Mouse (Mus musculus): ENCODE data around the gene Arg2. TPM values are rescaled to one million over a fixed set of nuclear protein-coding genes. Genes with fewer than 3 reads are reported as not detected.

Gene Arg2
- polyA plus RNA-seq, 1 experiment: 5.1 TPM

DNA sequence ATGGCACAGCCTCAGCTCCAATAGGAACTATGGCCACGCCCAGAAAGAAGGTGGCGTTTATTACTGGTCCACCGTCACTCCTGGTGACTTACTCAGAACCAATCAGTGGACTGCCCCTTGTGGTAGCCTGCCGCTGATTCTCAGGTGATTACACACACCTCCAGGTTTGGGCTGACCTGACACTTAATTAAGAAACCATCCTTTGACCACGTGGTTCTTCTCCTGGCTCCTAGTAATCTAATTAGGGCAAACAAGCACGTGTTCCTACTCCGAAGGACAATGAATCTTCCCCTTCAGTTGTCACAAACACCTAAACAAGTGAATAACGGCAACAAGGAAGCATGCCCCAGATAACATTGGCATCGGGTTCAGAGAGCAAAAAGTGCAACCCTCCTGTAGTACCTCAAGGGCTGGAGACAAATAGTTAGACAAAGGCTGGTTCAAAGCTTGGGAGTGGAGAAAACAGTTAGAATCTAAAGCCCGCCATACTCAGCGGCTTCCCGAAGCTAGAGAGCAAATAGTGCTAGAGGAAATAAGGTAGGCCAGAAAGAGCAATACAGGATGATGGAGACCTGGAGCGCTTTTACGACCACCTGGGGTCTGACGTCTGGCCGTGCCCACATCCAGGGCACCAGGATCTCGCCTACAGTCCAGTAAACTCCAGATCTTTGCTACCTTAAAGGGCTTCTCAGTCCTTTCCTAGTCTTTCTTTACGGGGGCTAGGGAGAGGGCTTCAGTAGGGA is 60.5 kb downstream of the Arg2 start:
- DNase-seq: peak; percentile 57
- Histone ChIP-seq H3K4me1 (replicated peaks; ENCODE audit: control insufficient read depth, insufficient read depth, low read length) (peaks cover 7% of the 10 kb centered on the region), H3K36me3 (ENCODE audit: control insufficient read depth, insufficient read depth, low read length) (peaks cover 24% of the 10 kb centered on the region), H3K4me3 (ENCODE audit: control insufficient read depth, insufficient read depth, low read length) (peak overlapping the region; percentile 51), H3K27ac (ENCODE audit: control insufficient read depth, insufficient read depth, low read length) (peak overlapping the region; percentile 12; the same call in 1 of the 2 replicates), H3K27me3 (ENCODE audit: control insufficient read depth, insufficient read depth, low read length) (no peaks in the 10 kb centered on the region)
- TF ChIP-seq CTCF (IDR thresholded peaks at IDR 0.05; ENCODE audit: borderline replicate concordance, control insufficient read depth, extremely low read depth, insufficient read depth, low read length, poor library complexity): no peak
- TF ChIP-seq POLR2A (IDR thresholded peaks at IDR 0.05; ENCODE audit: control insufficient read depth, extremely low read depth, insufficient read depth, low read length, poor library complexity): no peak
- 1% methylated on average over 18 of the region's 18 CpGs for WGBS

DNA sequence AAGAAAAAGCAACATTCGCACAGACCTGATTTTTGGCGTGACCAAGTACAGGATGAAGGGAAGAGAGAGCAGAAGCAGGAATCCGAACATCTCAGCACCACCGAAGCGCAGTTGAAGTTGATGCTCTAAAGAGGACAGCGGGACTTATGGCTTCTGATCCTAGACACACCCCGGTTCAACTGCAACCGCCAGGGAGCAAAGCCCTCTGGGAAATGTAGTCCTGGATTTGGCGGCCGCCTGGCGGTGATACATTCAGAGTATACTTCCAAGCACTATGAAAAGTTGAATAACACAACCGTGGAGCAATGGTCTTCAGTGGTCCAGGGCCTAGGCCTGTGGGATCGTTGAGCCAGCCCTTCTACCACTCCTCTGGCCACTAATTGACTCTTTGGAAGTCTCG is 61.1 kb downstream of the Arg2 start:
- peak; percentile 83 for DNase-seq
- Histone ChIP-seq H3K4me3 (ENCODE audit: control insufficient read depth, insufficient read depth, low read length) (peak overlapping the region; percentile 51), H3K36me3 (ENCODE audit: control insufficient read depth, insufficient read depth, low read length) (peaks cover 18% of the 10 kb centered on the region), H3K27me3 (ENCODE audit: control insufficient read depth, insufficient read depth, low read length) (no peaks in the 10 kb centered on the region), H3K4me1 (replicated peaks; ENCODE audit: control insufficient read depth, insufficient read depth, low read length) (peaks cover 7% of the 10 kb centered on the region), H3K27ac (ENCODE audit: control insufficient read depth, insufficient read depth, low read length) (no peak overlapping the region)
- TF ChIP-seq CTCF (IDR thresholded peaks at IDR 0.05; ENCODE audit: borderline replicate concordance, control insufficient read depth, extremely low read depth, insufficient read depth, low read length, poor library complexity): peak; percentile 54; the same call in 1 of the 2 replicates
- no peak for TF ChIP-seq POLR2A (IDR thresholded peaks at IDR 0.05; ENCODE audit: control insufficient read depth, extremely low read depth, insufficient read depth, low read length, poor library complexity)
- WGBS: 6% methylated on average over 14 of the region's 14 CpGs

DNA sequence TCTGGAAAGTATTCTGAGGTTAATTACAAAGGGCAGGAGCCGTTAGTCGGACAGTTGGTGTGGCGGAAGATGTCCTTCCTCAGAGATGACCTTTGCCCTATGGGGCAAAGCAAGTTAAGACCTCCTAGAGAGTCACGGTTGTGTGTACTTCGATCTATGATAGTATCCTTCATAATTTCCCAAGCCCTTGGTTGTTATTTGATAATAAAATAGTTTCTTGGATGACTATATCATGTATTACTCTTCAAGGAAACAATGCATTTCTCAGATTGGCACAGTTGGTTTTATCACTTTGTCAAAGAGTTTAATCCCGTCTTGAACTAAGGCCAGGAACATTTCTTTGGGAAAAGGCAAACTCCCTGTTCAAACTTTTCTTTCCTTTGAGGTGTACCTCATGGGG is 61.6 kb downstream of the Arg2 start, which contains the start of gene Rdh11:
TSS of gene Rdh11 (minus strand) at position 101 of the 400 bp plus-strand sequence.
- 87% methylated on average over 6 of the region's 6 CpGs for WGBS
- Histone ChIP-seq H3K4me1 (replicated peaks; ENCODE audit: control insufficient read depth, insufficient read depth, low read length) (peaks cover 7% of the 10 kb centered on the region), H3K27ac (ENCODE audit: control insufficient read depth, insufficient read depth, low read length) (peak within 1 kb of the TSS; percentile 12; the same call in 1 of the 2 replicates), H3K4me3 (ENCODE audit: control insufficient read depth, insufficient read depth, low read length) (peak within 1 kb of the TSS; percentile 51), H3K27me3 (ENCODE audit: control insufficient read depth, insufficient read depth, low read length) (no peaks in the 10 kb centered on the region), H3K36me3 (ENCODE audit: control insufficient read depth, insufficient read depth, low read length) (peaks cover 13% of the 10 kb centered on the region)
- no peak for TF ChIP-seq POLR2A (IDR thresholded peaks at IDR 0.05; ENCODE audit: control insufficient read depth, extremely low read depth, insufficient read depth, low read length, poor library complexity)
- no peak for TF ChIP-seq CTCF (IDR thresholded peaks at IDR 0.05; ENCODE audit: borderline replicate concordance, control insufficient read depth, extremely low read depth, insufficient read depth, low read length, poor library complexity)
- no peak for DNase-seq

DNA sequence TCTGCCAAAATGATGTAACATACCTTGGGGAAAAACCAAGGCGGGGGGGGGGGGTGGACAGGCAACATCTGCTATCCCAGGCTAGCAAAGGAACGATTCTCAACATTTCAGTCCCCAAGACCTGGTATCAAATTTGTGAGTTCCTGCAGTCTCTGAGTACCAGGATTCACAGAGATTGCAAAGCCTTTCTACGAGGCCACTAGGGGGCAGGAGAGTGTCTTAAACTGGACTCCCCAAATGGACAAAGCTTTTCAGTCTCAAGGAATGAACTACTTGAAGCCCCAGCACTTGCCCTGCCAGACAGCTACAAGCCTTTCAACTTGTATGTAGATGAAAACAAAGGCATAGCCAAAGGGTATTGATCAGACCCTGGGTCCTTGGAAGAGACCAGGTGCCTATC is 62.9 kb downstream of the Arg2 start:
- DNase-seq: peak; percentile 61
- H3K4me3 ChIP-seq (ENCODE audit: control insufficient read depth, insufficient read depth, low read length): no peak overlapping the region
- peaks cover 7% of the 10 kb centered on the region for H3K4me1 ChIP-seq (replicated peaks; ENCODE audit: control insufficient read depth, insufficient read depth, low read length)
- H3K36me3 ChIP-seq (ENCODE audit: control insufficient read depth, insufficient read depth, low read length): peaks cover under 1% of the 10 kb centered on the region; the same call in 1 of the 2 replicates
- WGBS: 3% methylated on average over 3 of the region's 3 CpGs
- no peak overlapping the region for H3K27ac ChIP-seq (ENCODE audit: control insufficient read depth, insufficient read depth, low read length)
- H3K27me3 ChIP-seq (ENCODE audit: control insufficient read depth, insufficient read depth, low read length): no peaks in the 10 kb centered on the region
- no peak for TF ChIP-seq CTCF (IDR thresholded peaks at IDR 0.05; ENCODE audit: borderline replicate concordance, control insufficient read depth, extremely low read depth, insufficient read depth, low read length, poor library complexity)
- no peak for TF ChIP-seq POLR2A (IDR thresholded peaks at IDR 0.05; ENCODE audit: control insufficient read depth, extremely low read depth, insufficient read depth, low read length, poor library complexity)

DNA sequence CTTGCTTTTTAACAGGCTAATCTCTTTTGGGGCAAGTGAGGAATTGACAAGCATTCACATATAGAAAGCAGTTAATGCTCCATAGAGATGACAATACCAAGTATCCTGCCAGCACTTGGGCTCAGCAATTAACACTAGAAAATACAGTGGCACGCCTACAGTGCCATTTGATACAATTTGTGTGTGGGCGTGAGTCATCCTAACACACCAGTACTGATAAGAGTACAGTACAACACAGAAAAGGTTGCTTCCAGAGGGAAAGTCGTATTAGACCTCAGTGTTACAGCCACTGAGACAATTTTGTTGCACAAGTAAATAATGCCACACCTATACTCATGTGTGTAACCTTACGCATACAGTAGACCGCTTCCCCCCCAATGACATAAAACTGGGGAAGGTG is 66.5 kb downstream of the Arg2 start:
- DNase-seq: no peak
- Histone ChIP-seq H3K4me3 (ENCODE audit: control insufficient read depth, insufficient read depth, low read length) (no peak overlapping the region), H3K36me3 (ENCODE audit: control insufficient read depth, insufficient read depth, low read length) (no peaks in the 10 kb centered on the region), H3K27ac (ENCODE audit: control insufficient read depth, insufficient read depth, low read length) (no peak overlapping the region), H3K4me1 (replicated peaks; ENCODE audit: control insufficient read depth, insufficient read depth, low read length) (no peaks in the 10 kb centered on the region), H3K27me3 (ENCODE audit: control insufficient read depth, insufficient read depth, low read length) (no peaks in the 10 kb centered on the region)
- 94% methylated on average over 5 of the region's 5 CpGs for WGBS
- TF ChIP-seq CTCF (IDR thresholded peaks at IDR 0.05; ENCODE audit: borderline replicate concordance, control insufficient read depth, extremely low read depth, insufficient read depth, low read length, poor library complexity) (no peak), POLR2A (IDR thresholded peaks at IDR 0.05; ENCODE audit: control insufficient read depth, extremely low read depth, insufficient read depth, low read length, poor library complexity) (no peak)

DNA sequence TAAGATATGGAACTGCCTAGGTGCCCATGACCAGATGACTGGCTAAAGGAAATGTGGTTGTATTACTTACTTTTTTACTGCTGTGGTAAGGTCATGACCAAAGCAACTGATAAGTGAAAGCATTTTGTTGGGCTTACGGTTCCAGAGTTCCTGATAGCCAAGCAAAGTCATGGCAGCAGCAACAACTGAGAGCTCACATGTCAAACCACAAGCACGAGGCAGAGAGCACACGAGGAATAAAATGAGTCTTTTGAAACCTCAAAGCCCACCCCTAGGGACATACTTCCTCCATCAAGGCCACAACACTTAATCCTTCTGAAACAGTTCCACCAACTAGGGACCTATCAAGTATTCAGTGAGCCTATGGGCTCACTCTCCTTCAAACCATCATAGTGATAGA is 71.3 kb downstream of the Arg2 start:
- 40% methylated on average over 3 of the region's 3 CpGs for WGBS
- H3K4me3 ChIP-seq (ENCODE audit: control insufficient read depth, insufficient read depth, low read length): no peak overlapping the region
- H3K36me3 ChIP-seq (ENCODE audit: control insufficient read depth, insufficient read depth, low read length): no peaks in the 10 kb centered on the region
- TF ChIP-seq CTCF (IDR thresholded peaks at IDR 0.05; ENCODE audit: borderline replicate concordance, control insufficient read depth, extremely low read depth, insufficient read depth, low read length, poor library complexity): no peak
- no peak for TF ChIP-seq POLR2A (IDR thresholded peaks at IDR 0.05; ENCODE audit: control insufficient read depth, extremely low read depth, insufficient read depth, low read length, poor library complexity)
- H3K4me1 ChIP-seq (replicated peaks; ENCODE audit: control insufficient read depth, insufficient read depth, low read length): no peaks in the 10 kb centered on the region
- no peak for DNase-seq
- H3K27me3 ChIP-seq (ENCODE audit: control insufficient read depth, insufficient read depth, low read length): no peaks in the 10 kb centered on the region
- no peak overlapping the region for H3K27ac ChIP-seq (ENCODE audit: control insufficient read depth, insufficient read depth, low read length)

Other genes starting within 250 kb of the Arg2 start
- 1.4 and 1.9 TPM in 2 replicates for gene Plek2, start 223.8 kb upstream of the Arg2 start, polyA plus RNA-seq (2012; rRNA removed)
- gene Tmem229b, start 123.2 kb upstream of the Arg2 start, polyA plus RNA-seq (2012; rRNA removed): 82.4 and 82.7 TPM in 2 replicates
- 0.96 and 1.1 TPM in 2 replicates for gene Plekhh1, start 101.6 kb upstream of the Arg2 start, polyA plus RNA-seq (2012; rRNA removed)
- gene Pigh, start 41.1 kb upstream of the Arg2 start, polyA plus RNA-seq (2012; rRNA removed): 21.3 and 23.6 TPM in 2 replicates
- gene Vti1b, start 41.9 kb downstream of the Arg2 start, polyA plus RNA-seq (2012; rRNA removed): 25.4 and 25.8 TPM in 2 replicates
- 19.6 and 21.2 TPM in 2 replicates for gene Rdh11, start 61.5 kb downstream of the Arg2 start, polyA plus RNA-seq (2012; rRNA removed)
- gene Rdh12, start 78.1 kb downstream of the Arg2 start, polyA plus RNA-seq (2012; rRNA removed): 3.7 and 5.8 TPM in 2 replicates
- 39.0 and 44.0 TPM in 2 replicates for gene Zfyve26, start 165.5 kb downstream of the Arg2 start, polyA plus RNA-seq (2012; rRNA removed)
- 1.1 and 1.4 TPM in 2 replicates for gene Rad51b, start 166.5 kb downstream of the Arg2 start, polyA plus RNA-seq (2012; rRNA removed)

Measured in thymus, adult 2 months (tissue).